Mouse (Mus musculus) embryo, embryonic 9.5 days (tissue): ENCODE measurements around the gene Hbs1l.

Source experiments
- DNase-seq: peaks from one replicate; pipeline ENCODE4 v3.0.0-alpha.2; 2017; ENCODE audit errors: extremely low spot score

Gene Hbs1l

DNA sequence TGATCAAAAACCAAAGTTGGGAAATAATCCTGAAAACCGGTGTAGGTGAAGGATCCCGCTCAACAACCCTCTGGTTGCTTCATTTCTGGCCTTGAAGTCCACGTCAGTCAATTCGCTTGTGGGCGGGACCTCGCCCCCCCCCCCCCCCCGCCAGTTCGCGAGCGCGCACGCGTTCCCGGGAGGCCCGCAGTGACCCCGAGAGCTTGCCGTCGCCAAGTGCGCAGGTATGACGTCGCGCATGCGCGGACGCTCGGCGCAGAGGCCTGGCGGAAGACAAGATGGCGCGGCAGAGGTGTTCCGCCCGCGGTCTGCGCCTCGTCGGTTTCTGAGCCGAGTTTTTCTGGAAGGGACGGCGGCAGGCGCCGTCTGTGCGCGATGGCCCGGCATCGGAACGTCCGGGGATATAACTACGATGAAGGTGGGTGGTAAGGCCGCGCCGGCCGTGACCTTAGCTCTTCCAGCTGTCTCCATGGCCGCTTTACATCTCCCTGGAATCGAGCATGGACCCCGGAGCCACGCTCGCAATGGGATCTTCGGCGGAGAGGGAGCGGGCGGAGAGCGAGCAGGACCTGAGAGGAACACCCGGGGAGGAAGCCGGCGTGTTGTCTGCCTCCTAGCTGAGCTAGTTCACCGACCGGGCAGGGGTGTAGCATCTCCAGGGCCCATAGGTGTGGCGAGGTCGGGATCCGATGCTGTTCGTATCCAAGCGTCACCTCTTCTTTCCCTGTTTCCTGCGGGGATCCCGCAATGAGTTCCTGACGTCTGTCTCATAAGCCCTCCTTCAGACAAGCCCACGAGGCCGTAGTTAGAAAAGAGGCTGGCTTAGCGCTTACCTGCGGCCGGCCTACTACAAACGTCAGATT is at the start of gene Hbs1l:
Gene Hbs1l (plus strand): TSS at position 221 of the 863 bp plus-strand sequence.
- peak; percentile 95 for DNase-seq

DNA sequence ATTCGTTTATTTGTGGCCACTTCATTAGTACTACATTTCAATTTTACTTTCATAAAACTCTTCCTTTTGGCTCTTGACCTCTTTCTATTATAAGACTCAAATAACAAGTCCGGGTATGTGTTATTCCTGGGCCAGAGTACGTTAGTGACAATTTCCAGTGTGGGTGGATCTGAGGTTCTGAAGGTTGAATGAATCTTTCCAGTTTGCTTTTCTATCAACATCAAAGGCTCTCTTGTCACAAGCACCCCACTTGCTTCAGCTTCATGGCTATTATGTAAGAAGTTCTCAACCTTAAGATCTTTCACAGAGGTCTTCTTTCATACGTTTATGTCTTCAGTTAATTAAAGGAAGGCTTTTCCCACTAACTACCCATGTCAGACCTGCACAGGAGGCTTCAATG is 47.2 kb upstream of the Hbs1l start:
- DNase-seq, result no peak

DNA sequence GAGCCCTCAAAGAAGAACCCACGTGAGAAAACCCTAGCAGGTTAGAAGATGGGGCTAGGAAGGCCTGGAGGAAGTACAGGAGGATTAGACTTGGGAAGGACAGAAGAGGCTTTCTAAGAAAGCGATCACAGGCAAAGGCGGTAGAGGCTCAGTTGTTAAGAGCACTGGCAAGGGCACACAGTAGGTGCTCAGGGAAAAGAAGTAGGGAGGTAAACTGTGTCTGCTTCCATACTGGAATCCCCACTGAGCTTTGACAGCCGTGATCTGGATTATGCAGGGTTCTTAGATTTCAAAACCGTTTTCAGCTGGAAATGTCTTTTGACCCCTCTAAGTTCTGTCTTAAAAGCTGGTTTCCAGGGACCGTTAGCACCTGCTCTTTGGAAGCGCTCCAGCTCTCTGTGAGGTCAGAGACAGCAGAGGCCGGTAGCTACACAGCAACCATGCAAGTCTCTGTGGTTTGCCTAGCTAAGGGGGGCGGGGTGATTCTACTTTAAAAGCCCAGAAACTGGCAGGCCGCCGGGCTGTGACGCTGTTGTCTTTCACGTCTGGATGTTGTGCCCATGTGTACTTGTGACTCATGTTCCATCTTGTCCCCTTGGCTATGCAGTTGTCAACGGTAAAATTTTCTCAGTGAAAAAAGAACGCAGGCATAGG is 43.8 kb upstream of the Hbs1l start:
- no peak for DNase-seq

DNA sequence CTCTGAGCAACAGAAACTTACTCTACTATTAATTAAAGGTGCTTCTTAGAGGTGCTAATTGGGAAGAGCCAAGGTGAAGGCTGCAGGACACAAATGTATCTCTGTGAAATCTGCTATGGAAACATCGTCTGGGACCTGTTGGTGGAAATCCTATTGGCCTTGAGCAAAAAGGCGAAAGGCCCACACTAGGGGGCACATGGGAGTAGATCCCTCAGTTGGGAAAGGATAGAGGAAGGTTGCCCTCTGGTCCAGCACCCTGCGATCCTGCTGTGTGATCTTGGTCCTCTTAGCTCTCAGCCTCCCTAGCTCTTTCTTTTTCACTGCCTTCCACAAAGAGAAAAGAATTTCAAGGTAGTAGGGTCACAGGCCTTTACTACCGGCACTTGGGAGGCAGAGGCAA is 43.0 kb upstream of the Hbs1l start:
- no peak for DNase-seq

DNA sequence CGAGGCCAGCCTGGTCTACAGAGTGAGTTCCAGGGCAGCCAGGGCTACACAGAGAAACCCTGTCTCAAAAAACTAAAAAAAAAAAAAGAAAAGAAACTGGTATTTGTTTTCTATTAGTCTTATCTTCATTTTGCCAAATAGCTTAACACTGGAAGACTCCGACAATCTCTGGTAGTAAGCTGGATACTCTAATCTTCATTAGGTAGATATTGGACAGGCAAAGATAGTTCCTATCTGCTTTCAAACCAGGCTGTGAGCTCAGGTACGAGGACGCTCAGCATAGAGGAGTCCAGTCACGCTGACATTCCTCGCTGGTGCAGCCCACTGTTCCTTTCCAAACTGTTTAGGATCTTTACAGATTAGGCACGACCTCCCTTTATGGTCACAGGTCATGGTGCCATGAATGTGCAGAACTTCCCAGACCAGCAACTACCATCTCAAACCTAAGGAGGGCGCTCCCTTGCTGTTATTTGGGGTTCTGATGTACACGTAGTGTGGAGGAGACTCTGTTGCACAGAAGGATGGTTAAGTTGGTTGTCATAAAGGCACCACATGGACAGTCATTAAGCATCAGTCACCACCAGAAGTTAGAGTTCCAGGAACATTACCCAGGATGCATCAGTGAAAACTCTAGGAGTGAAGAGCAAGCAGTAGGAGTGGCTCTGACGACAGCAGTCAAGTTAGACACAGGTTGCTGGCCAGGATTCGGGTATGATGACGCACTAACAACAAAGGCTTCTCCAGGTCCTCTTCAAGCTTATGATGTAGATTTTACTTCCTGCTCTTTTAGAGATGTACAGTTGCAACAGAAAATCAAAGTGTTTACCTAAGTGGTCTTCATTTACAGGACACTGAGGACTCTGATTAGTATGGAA is 41.3 kb upstream of the Hbs1l start:
- DNase-seq, result no peak

DNA sequence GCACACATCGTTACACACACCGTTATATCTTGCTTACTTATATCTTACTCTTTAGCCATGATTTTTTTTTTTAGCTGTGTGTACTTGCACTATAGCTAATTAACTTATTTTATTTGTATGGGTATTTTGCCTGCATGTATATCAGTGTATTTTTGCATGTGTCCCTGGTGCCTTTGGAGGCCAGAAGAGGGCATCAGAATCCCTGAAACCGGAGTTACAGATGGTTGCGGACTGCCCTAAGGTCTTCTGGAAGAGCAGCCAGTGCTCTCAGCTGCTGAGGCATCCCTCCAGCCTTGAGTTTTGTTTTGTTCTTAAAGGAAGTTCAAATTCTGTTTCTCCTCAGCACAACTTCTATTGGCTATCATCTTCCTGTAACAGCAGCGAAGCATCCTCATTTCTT is 38.5 kb upstream of the Hbs1l start:
- no peak for DNase-seq

DNA sequence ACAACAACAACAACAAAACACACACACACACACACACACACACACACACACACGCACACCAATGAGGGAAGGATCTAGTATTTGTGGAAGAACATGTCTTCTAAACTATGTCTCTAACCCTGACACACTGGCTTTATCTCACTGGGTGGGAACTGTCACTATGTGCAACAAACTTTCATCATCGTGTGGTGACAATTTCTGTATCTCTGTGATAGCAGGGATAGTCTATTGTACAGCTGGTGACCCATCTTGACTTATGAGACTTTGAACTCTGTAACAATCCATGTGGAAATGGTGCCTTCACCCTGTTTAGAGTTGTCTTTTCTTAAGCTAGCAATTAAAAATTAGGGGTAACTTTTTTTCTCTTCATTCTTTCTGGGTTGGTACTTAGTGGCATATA is 36.1 kb upstream of the Hbs1l start:
- no peak for DNase-seq

DNA sequence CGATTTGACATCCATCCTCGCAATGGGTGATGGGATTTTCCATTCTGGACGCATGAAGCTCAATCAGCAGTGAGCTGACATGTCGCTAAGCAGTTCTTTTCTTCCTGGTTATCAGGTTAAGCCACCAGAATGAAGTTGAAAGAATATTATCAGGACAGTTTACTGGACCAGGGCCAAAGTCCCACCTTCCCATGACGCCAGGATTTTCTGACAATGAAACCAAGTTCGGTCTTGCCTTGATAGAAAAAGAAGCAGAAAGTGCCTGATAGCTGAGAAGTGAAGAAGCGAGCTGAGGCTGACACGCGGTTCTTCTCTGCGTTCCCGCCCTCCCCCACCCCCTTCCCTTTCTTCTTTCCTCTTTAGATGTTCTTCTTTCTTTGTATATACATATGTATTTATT is 30.6 kb upstream of the Hbs1l start:
- DNase-seq, result no peak

DNA sequence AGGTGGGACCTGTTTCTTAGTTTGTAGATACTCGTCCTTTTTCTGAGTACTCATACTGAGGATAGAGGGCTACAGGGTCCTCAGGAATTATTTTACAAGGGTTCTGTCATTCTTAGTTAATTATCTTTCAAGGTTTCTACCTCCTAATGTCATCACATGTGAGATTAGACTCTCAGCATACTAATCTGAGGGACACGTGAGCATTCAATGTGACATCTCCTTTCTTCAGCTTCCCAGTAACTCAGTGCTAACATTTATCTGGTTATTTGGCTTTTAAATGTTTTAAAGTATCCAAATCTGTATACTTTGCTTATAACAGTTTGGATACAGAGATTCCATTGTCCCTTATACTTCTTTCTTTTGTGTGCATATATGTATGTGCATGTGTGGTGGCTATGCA is 28.3 kb upstream of the Hbs1l start:
- no peak for DNase-seq

DNA sequence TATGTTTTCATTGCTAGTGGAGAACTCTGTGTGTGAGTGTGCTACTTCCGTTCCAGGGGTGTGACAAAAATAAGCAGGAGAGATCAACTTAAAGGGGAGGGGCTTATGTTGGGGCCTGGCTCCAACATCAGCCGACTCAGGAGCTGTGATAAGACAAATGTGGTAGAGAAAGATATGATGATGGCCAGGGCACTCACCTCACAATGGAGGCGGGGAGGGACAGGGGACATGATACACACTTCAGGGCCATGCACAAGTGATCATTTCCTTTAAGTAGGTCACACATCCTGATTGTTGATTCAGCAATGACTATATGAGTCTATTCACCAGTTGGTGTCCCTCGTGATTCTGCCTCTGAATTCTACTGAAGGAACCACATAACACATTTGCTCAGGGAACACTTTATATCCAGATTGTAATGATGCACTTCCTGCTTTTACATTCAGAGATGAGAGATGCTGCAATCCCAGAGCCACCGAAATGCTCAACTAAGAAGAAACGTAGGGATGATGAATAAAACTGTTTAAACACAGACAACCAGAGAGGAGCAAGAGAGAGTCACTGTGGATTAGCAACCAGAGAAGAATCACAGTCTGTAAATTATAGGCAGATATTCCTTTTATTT is 26.9 kb upstream of the Hbs1l start:
- DNase-seq, result no peak

DNA sequence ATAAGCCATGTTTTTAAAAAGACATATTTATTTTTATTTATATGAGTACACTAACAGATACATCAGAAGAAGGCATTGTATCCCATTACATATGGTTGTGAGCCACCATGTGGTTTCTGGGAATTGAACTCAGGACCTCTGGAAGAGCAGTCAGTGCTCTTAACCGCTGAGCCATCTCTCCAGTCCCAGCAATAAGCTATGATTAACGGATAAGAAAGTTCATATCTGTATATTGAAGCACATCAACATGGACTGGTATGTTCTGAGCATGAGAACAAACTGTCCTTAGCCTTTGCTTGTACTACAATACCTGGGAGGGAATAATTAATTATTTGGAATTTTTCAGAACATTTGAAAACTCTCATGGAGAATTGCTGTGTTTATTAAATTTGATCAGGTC is 25.9 kb upstream of the Hbs1l start:
- DNase-seq, result no peak

DNA sequence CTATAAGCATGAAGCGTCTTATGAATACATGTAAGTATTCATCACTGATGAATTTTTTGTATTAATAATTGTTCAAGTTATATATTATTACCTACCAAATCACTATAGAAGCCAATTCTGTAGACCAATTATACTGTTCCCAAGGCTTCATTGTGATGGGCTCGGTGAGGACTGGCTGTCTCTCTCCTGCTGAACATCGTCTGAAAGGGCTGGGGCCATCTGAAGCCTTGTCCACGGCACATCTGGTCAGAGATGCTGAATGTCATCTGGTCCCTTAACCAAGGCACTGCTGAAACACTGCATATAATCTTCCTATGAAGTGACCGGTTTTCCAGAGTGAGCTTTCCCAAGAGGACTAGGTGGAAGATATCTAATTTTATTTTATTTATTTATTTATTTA is 24.9 kb upstream of the Hbs1l start:
- DNase-seq, result no peak

DNA sequence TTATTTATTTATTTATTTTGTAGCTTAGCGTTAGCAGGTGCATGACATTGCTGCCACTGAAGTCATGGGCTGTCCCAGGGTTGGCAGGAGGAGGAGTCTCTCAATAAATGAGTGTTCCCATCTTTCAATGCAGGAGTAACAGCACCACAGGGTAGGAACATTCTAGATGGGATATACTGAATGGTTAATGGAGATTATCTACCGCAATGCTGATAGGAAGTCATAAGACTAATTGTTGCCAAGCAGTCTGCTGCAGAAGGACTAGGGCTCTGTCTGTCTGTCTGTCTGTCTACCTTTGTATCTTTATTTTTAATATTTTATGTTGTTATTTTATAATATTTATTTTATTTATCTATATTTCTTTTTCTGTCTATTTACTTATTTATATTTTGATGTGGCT is 24.5 kb upstream of the Hbs1l start:
- DNase-seq, result no peak

DNA sequence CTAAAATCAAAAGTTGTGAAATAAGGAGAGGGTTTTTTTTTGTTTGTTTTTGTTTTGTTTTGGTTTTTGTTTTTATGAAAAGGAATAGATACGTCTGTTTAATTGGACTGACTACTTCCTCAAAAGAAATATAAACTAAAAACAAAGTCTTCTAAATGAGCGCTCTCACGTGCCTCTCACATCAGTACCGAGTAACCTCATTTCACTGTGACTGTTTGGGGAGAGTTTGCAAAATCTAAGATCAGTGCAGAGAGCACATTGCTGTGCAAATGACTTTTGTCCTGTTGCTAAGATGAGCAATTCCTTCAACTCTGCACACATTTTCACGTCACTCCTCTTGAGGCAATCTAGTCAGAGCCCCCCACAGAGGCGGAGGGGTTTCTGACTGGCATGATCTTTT is 24.0 kb upstream of the Hbs1l start:
- no peak for DNase-seq

DNA sequence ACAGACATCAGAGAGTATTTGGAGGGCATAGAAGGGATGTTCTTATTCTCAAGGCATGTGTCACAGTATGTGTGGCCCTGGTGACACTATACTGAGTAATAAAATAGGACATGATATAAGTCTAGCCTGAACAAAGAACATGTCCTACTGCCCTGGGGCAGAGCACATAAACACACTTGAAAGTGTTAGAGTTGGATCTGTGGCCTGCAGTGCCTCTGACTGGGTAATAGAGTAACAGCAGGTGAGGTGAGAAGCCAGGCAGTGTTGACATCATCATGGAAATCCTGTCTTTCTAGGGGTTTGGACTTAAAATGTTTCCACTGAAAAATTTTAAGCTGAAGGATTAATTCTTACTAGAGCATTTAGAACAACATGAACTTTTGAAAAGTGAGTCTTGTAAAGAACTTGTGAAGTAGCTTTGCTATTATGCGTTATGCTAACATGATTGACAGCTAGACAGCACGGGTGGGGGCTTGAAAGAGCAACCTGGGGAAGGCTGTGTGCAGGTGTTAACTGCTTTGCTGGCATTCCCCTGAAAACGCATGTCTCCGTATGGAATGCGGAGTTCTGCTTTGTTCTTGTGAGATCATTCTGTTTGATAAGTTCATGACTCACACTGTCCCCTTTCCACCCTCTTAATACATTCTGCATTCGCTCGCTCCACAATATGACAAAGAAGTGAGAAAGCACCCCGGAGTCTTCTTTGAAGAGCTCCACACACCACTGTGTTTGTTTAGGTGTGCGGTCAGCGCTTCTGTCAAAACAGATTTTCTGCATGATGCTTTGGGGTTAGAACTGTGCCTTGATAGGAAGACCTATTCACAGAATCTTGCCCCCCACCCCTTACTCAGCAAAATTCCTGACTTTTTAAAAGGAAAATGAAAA is 8.3 kb upstream of the Hbs1l start:
- DNase-seq, result no peak

DNA sequence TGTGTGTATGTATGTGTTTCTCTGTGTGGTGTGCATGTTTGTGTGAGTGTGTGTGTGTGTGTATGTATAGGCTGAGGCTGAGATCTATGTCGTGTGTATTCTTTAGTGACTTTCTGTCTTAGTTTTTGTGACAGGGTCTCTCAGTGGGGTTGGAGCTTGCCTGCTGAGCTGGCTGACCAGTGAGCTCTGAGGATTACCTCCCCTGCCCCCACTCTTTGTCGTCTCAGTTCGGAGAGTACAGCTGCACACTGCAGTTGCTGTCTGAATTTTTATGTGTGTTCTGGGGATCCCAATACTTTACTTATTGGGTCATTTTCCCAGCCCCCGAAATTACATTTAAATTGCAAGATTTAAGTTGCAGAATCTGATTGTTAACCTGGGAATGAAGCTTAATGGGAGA is 4.6 kb upstream of the Hbs1l start:
- no peak for DNase-seq

DNA sequence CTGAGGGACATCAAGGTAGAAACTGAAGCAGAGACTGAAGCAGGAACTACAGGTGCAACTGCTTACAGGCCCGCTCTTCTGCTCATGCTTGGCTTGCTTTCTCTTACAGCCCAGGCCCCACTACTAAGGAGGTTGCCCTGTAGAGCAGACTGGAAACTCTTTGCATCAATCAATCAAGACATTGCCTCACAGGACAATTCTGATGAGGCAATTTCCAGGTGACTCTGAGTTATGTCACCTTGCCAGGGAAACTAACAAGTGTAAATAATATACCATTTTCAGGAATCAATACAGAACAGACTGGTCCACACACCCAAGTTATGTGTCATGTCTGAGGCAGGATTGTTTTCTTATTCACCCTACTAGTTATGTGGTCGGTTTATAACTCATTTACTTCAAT is 1.6 kb upstream of the Hbs1l start:
- no peak for DNase-seq

DNA sequence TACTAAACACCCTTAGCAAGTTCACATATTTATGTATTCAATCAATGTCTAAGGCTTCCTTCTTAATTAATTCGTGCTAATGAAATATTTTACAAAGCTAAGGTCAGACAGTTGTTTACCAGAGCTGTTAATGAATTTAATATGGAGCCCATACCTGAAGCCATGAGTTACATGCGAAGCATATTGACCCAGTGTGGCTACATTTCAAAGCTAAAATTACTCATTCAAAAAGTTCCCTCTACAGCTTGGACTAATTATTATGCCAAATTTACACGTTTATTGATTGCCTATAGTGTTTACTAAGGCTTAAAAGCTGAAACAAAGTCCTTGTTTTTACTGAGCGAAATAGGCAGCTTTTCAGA is 401 bp upstream of the Hbs1l start:
- DNase-seq, result no peak

DNA sequence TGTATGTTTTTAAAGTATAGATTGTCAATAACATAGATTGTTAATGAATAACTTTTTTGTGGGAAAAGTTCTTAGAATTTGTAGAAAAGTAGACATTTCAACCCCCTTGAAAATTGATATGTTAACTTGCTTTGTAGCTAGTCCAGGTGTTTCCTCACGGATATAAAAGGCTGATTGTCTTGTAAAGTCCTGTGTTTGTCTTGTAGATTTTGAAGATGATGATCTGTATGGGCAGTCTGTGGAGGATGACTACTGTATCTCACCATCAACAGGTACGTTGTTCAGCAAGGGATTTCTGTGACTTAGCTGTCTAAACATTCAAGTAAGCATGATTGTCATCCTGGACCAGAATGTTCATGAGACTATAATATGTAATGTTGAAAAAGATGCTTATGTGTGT is 3.2 kb downstream of the Hbs1l start:
- no peak for DNase-seq

DNA sequence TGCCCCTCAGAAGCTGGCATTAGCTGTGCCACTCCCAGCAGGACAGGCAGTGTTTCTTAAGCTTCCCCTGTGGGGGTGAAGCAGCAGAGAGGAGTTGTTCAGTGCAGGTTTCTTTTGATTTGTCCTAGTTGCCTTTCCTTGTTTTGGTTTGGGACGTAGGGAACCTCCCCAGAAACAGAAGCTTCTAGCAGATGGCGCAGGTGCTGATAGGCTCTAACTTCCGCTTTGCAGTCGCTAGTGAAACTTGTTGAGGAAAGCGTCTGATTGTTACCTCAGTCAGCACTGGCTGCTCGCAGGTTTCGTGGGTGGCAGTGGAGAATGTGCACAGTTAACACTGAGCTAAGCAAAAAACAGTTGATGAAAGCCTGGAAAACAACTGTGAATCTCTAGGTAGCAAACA is 6.0 kb downstream of the Hbs1l start:
- DNase-seq, result no peak
